Mouse (Mus musculus) neural tube, embryonic 12.5 days (tissue): Measurements from ENCODE around the gene Fyb. TPM values are rescaled to one million over a fixed set of nuclear protein-coding genes. Genes with fewer than 3 reads are reported as not detected.

Experiments
- ATAC-seq: fragments of 200-750 bp; cut with Nextera tagmentation; 2 replicates; pipeline ENCODE4 v1.8.0; 2017; ENCODE audit warnings: low read depth, mild to moderate bottlenecking, moderate TSS enrichment, moderate library complexity; ENCODE audit not compliant: low FRiP score
- H3K27ac ChIP-seq: fragments of 300-500 bp; sonication (generic); 2 replicates; pipeline ENCODE4 v1.5.1; 2016
- H3K27me3 ChIP-seq: fragments of 300-500 bp; sonication (generic); replicated peaks from 2 replicates; pipeline ENCODE4 v1.6.1; 2016; ENCODE audit warnings: mild to moderate bottlenecking
- H3K36me3 ChIP-seq: fragments of 300-500 bp; sonication (generic); 2 replicates; pipeline ENCODE4 v1.6.1; 2016; ENCODE audit warnings: mild to moderate bottlenecking
- H3K4me1 ChIP-seq: fragments of 300-500 bp; sonication (generic); 2 replicates; pipeline ENCODE4 v1.6.1; 2016
- H3K4me2 ChIP-seq: fragments of 300-500 bp; sonication (generic); replicated peaks from 2 replicates; pipeline ENCODE4 v1.6.1; 2016; ENCODE audit warnings: mild to moderate bottlenecking
- H3K4me3 ChIP-seq: fragments of 300-500 bp; sonication (generic); 2 replicates; pipeline ENCODE4 v1.5.1; 2016
- H3K9ac ChIP-seq: fragments of 300-500 bp; sonication (generic); 2 replicates; pipeline ENCODE4 v1.6.1; 2016; ENCODE audit warnings: mild to moderate bottlenecking
- H3K9me3 ChIP-seq: fragments of 300-500 bp; sonication (generic); 2 replicates; pipeline ENCODE4 v1.6.1; 2016; ENCODE audit warnings: mild to moderate bottlenecking
- WGBS: fragments of 180-500 bp; shearing (Covaris S2); methylation state at CpG from one replicate; pipeline ENCODE4 v1.1.7; 2016; 5-methylcytosine and 5-hydroxymethylcytosine counted together
- polyA plus RNA-seq: library from polyadenylated mRNA; unstranded; fragments of >200 nt; fragmentation: Nextera tagmentation; extraction: Ambion mirVana; gene quantifications from 2 replicates; pipeline ENCODE4 v1.2.1, GENCODE M21; 2016

The Fyb gene
- polyA plus RNA-seq, 1 experiment from 2014 or later = 3.2 TPM

- ATAC-seq = no peak
- Histone ChIP-seq H3K36me3 (no peaks in the 10 kb centered on the region), H3K4me2 (no peak overlapping the region), H3K27ac (no peak overlapping the region), H3K4me1 (no peaks in the 10 kb centered on the region), H3K27me3 (no peaks in the 10 kb centered on the region), H3K9me3 (no peaks in the 10 kb centered on the region), H3K4me3 (no peak overlapping the region), H3K9ac (no peak overlapping the region)
- 92% methylated on average over 3 of the region's 3 CpGs for WGBS
These were observed 122.8 kb downstream of the Fyb start for GRCm38 (mm10) chr15:6645498-6645897.

- Histone ChIP-seq H3K4me2 (no peak overlapping the region), H3K4me1 (no peaks in the 10 kb centered on the region), H3K36me3 (no peaks in the 10 kb centered on the region), H3K4me3 (no peak overlapping the region), H3K27me3 (no peaks in the 10 kb centered on the region), H3K27ac (no peak overlapping the region), H3K9me3 (no peaks in the 10 kb centered on the region), H3K9ac (no peak overlapping the region)
- 79% methylated on average over 1 of the region's 1 CpGs for WGBS
- ATAC-seq = no peak
These were observed 124.4 kb downstream of the Fyb start for GRCm38 (mm10) chr15:6647066-6647465.

GRCm38 (mm10) chr15:6648757-6649403 lies 126.2 kb downstream of the Fyb start:
- 85% methylated on average over 7 of the region's 7 CpGs for WGBS
- H3K4me3 ChIP-seq = no peak overlapping the region

GRCm38 (mm10) chr15:6653046-6653445 lies 130.4 kb downstream of the Fyb start:
- no peak for ATAC-seq
- H3K4me1 ChIP-seq = no peaks in the 10 kb centered on the region
- no peak overlapping the region for H3K4me3 ChIP-seq
- WGBS = 88% methylated on average over 4 of the region's 4 CpGs
- no peaks in the 10 kb centered on the region for H3K27me3 ChIP-seq
- no peak overlapping the region for H3K9ac ChIP-seq
- H3K27ac ChIP-seq = no peak overlapping the region
- H3K4me2 ChIP-seq = no peak overlapping the region
- H3K36me3 ChIP-seq = no peaks in the 10 kb centered on the region
- no peaks in the 10 kb centered on the region for H3K9me3 ChIP-seq

More at GRCm38 (mm10) chr15:6648757-6649403, 126.2 kb downstream of the Fyb start:
- Histone ChIP-seq H3K9ac (no peak overlapping the region), H3K36me3 (no peaks in the 10 kb centered on the region), H3K9me3 (no peaks in the 10 kb centered on the region), H3K4me2 (no peak overlapping the region), H3K27ac (no peak overlapping the region), H3K27me3 (no peaks in the 10 kb centered on the region), H3K4me1 (no peaks in the 10 kb centered on the region)
- ATAC-seq = no peak

- no peaks in the 10 kb centered on the region for H3K4me1 ChIP-seq
- no peak for ATAC-seq
- no peaks in the 10 kb centered on the region for H3K9me3 ChIP-seq
- no peak overlapping the region for H3K4me3 ChIP-seq
- H3K27me3 ChIP-seq = no peaks in the 10 kb centered on the region
- H3K27ac ChIP-seq = no peak overlapping the region
- 91% methylated on average over 4 of the region's 4 CpGs for WGBS
- H3K36me3 ChIP-seq = no peaks in the 10 kb centered on the region
- H3K4me2 ChIP-seq = no peak overlapping the region
- no peak overlapping the region for H3K9ac ChIP-seq
These were observed 135.4 kb downstream of the Fyb start for GRCm38 (mm10) chr15:6658081-6658480.

GRCm38 (mm10) chr15:6661951-6662350 lies 139.3 kb downstream of the Fyb start:
- Histone ChIP-seq H3K4me1 (no peaks in the 10 kb centered on the region), H3K9ac (no peak overlapping the region)
- 42% methylated on average over 3 of the region's 3 CpGs for WGBS

GRCm38 (mm10) chr15:6663991-6664390 lies 141.3 kb downstream of the Fyb start:
- WGBS = 63% methylated on average over 7 of the region's 7 CpGs
- no peak overlapping the region for H3K27ac ChIP-seq
- no peak overlapping the region for H3K4me2 ChIP-seq
- no peaks in the 10 kb centered on the region for H3K4me1 ChIP-seq
- ATAC-seq = no peak
- H3K4me3 ChIP-seq = no peak overlapping the region
- H3K9me3 ChIP-seq = no peaks in the 10 kb centered on the region
- no peak overlapping the region for H3K9ac ChIP-seq
- H3K36me3 ChIP-seq = no peaks in the 10 kb centered on the region
- no peaks in the 10 kb centered on the region for H3K27me3 ChIP-seq

More at GRCm38 (mm10) chr15:6661951-6662350, 139.3 kb downstream of the Fyb start:
- H3K4me3 ChIP-seq = no peak overlapping the region
- no peak for ATAC-seq
- H3K27me3 ChIP-seq = no peaks in the 10 kb centered on the region
- H3K4me2 ChIP-seq = no peak overlapping the region
- no peaks in the 10 kb centered on the region for H3K9me3 ChIP-seq
- H3K27ac ChIP-seq = no peak overlapping the region
- no peaks in the 10 kb centered on the region for H3K36me3 ChIP-seq

GRCm38 (mm10) chr15:6666072-6666471 lies 143.4 kb downstream of the Fyb start:
- no peak overlapping the region for H3K4me3 ChIP-seq
- H3K4me1 ChIP-seq = no peaks in the 10 kb centered on the region
- H3K27ac ChIP-seq = no peak overlapping the region
- H3K36me3 ChIP-seq = no peaks in the 10 kb centered on the region
- ATAC-seq = no peak
- 57% methylated on average over 5 of the region's 5 CpGs for WGBS
- no peaks in the 10 kb centered on the region for H3K9me3 ChIP-seq
- H3K4me2 ChIP-seq = no peak overlapping the region
- H3K9ac ChIP-seq = no peak overlapping the region
- H3K27me3 ChIP-seq = no peaks in the 10 kb centered on the region

- H3K36me3 ChIP-seq = no peaks in the 10 kb centered on the region
- H3K27ac ChIP-seq = no peak overlapping the region
- WGBS = 56% methylated on average over 14 of the region's 14 CpGs
- no peaks in the 10 kb centered on the region for H3K4me1 ChIP-seq
- H3K4me2 ChIP-seq = no peak overlapping the region
- no peaks in the 10 kb centered on the region for H3K27me3 ChIP-seq
- no peak overlapping the region for H3K4me3 ChIP-seq
- no peak overlapping the region for H3K9ac ChIP-seq
- ATAC-seq = no peak
- H3K9me3 ChIP-seq = no peaks in the 10 kb centered on the region
These were observed 146.3 kb downstream of the Fyb start for GRCm38 (mm10) chr15:6668793-6669437.

GRCm38 (mm10) chr15:6678479-6678878 lies 155.8 kb downstream of the Fyb start:
- H3K9me3 ChIP-seq = no peaks in the 10 kb centered on the region
- ATAC-seq = peak; percentile 58; the same call in 1 of the 2 replicates
- no peak overlapping the region for H3K9ac ChIP-seq
- H3K36me3 ChIP-seq = no peaks in the 10 kb centered on the region
- no peaks in the 10 kb centered on the region for H3K4me1 ChIP-seq
- H3K4me2 ChIP-seq = no peak overlapping the region
- H3K27me3 ChIP-seq = no peaks in the 10 kb centered on the region
- no peak overlapping the region for H3K4me3 ChIP-seq
- H3K27ac ChIP-seq = no peak overlapping the region
- WGBS = 58% methylated on average over 2 of the region's 2 CpGs

GRCm38 (mm10) chr15:6702164-6702563 lies 179.5 kb downstream of the Fyb start:
- WGBS = 78% methylated on average over 2 of the region's 2 CpGs
- H3K27me3 ChIP-seq = no peaks in the 10 kb centered on the region

GRCm38 (mm10) chr15:6705351-6705901 lies 182.8 kb downstream of the Fyb start:
- H3K4me3 ChIP-seq = no peak overlapping the region
- H3K4me1 ChIP-seq = peaks cover 5% of the 10 kb centered on the region; the same call in 1 of the 2 replicates
- H3K9ac ChIP-seq = no peak overlapping the region
- 70% methylated on average over 7 of the region's 7 CpGs for WGBS
- ATAC-seq = no peak
- H3K9me3 ChIP-seq = no peaks in the 10 kb centered on the region
- no peaks in the 10 kb centered on the region for H3K27me3 ChIP-seq
- no peak overlapping the region for H3K27ac ChIP-seq
- no peaks in the 10 kb centered on the region for H3K36me3 ChIP-seq
- no peak overlapping the region for H3K4me2 ChIP-seq

More at GRCm38 (mm10) chr15:6702164-6702563, 179.5 kb downstream of the Fyb start:
- no peak for ATAC-seq
- no peaks in the 10 kb centered on the region for H3K36me3 ChIP-seq
- no peak overlapping the region for H3K9ac ChIP-seq
- no peaks in the 10 kb centered on the region for H3K9me3 ChIP-seq
- no peak overlapping the region for H3K4me3 ChIP-seq
- no peak overlapping the region for H3K4me2 ChIP-seq
- H3K4me1 ChIP-seq = no peaks in the 10 kb centered on the region
- H3K27ac ChIP-seq = no peak overlapping the region
